Mouse (Mus musculus): Measurements from ENCODE around the gene Bcl11b.

Gene Bcl11b

GRCm38 (mm10) chr12:108003483-108003882, at the start of gene Bcl11b:
Gene Bcl11b (minus strand): TSS chr12:108003602.
- no peak for DNase-seq (ENCODE audit: low read depth)

GRCm38 (mm10) chr12:108050996-108051395, 47.6 kb upstream of the Bcl11b start:
- no peak for DNase-seq (ENCODE audit: low read depth)

GRCm38 (mm10) chr12:108049625-108050024, 46.2 kb upstream of the Bcl11b start:
- DNase-seq (ENCODE audit: low read depth), result no peak

GRCm38 (mm10) chr12:108042239-108042571, 38.8 kb upstream of the Bcl11b start:
- no peak for DNase-seq (ENCODE audit: low read depth)

GRCm38 (mm10) chr12:108041571-108042238, 38.3 kb upstream of the Bcl11b start:
- DNase-seq (ENCODE audit: low read depth), result peak; percentile 75

GRCm38 (mm10) chr12:108037446-108037845, 34.0 kb upstream of the Bcl11b start:
- no peak for DNase-seq (ENCODE audit: low read depth)

GRCm38 (mm10) chr12:108035412-108036078, 32.1 kb upstream of the Bcl11b start:
- DNase-seq (ENCODE audit: low read depth), result no peak

- DNase-seq (ENCODE audit: low read depth), result no peak
These were observed 19.6 kb upstream of the Bcl11b start for GRCm38 (mm10) chr12:108022835-108023615.

- DNase-seq (ENCODE audit: low read depth), result no peak
These were observed 8.6 kb upstream of the Bcl11b start for GRCm38 (mm10) chr12:108012003-108012402.

GRCm38 (mm10) chr12:108010346-108010745, 6.9 kb upstream of the Bcl11b start:
- DNase-seq (ENCODE audit: low read depth), result no peak

- DNase-seq (ENCODE audit: low read depth), result peak; percentile 26
These were observed 5.8 kb upstream of the Bcl11b start for GRCm38 (mm10) chr12:108009156-108009555.

GRCm38 (mm10) chr12:108005816-108006626, 2.6 kb upstream of the Bcl11b start:
- no peak for DNase-seq (ENCODE audit: low read depth)

GRCm38 (mm10) chr12:108005488-108005800, 2.0 kb upstream of the Bcl11b start:
- DNase-seq (ENCODE audit: low read depth), result no peak

GRCm38 (mm10) chr12:108004701-108005487, 1.5 kb upstream of the Bcl11b start:
- DNase-seq (ENCODE audit: low read depth), result no peak

GRCm38 (mm10) chr12:108003928-108004327, 526 bp upstream of the Bcl11b start:
- peak; percentile 56 for DNase-seq (ENCODE audit: low read depth)

GRCm38 (mm10) chr12:108002436-108003189, 789 bp downstream of the Bcl11b start:
- DNase-seq (ENCODE audit: low read depth), result no peak

- DNase-seq (ENCODE audit: low read depth), result no peak
These were observed 1.6 kb downstream of the Bcl11b start for GRCm38 (mm10) chr12:108001652-108002340.

- no peak for DNase-seq (ENCODE audit: low read depth)
These were observed 2.7 kb downstream of the Bcl11b start for GRCm38 (mm10) chr12:108000715-108001080.

- DNase-seq (ENCODE audit: low read depth), result no peak
These were observed 3.4 kb downstream of the Bcl11b start for GRCm38 (mm10) chr12:107999751-108000714.
